Mouse (Mus musculus) spleen, adult 18-20 months (tissue): ENCODE measurements at regions not wholly inside any gene's neighbourhood (a gene's known extent, or its start where the extent isn't known, plus 50 kb on each side); places are given as distances from the start of the nearest gene placed in this dataset.
"Not testable (repeated sequence)": the region's sequence is repeated elsewhere in the genome, so short reads cannot be mapped to it uniquely, and the experiment has no call there.

ENCODE experiments used
- DNase-seq, 2 experiments: peaks; one replicate each; pipeline ENCODE4 v3.0.0; 2022; ENCODE audit warnings: mixed read lengths in 2 of 2

DNA sequence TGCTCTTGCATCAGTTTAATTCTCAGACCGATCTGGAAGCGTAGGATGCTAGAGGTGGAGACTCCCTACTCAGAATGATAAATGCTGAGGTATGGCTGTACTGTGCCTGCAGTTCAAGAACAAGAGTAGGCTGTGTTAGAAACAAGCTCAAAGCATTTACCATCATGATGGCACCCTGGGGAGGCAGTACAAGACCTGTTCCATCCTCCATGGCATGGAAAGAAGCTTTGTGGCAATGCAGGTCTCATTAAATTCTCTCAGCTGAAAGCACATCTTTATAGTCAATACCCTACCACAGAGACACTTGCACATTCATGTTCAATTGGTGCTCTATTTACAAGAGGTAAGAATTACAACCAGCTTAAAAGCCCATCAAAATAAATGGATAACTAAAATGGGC is 209.5 kb downstream of the Tbl1xr1 start:
- no peak for DNase-seq

DNA sequence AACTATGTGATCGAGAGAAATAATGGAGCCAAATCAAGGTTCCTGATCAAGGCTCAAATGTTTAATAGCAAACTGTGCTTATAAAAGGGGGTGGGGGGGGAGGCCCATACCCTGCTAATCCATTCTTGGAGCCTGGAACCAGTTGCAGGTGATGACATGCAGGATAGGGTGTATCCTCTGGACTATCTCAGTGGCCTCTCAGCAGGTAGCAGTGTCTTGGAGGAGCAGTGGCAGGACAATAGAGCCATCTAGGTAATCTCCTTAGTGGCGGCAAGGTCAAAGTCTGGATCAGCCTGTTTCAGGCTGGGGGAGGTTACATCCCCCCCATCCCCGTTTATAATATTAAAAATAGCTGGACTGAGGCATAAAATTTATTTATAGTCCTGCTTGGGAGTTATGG is 217.0 kb downstream of the Tbl1xr1 start:
- DNase-seq = no peak

DNA sequence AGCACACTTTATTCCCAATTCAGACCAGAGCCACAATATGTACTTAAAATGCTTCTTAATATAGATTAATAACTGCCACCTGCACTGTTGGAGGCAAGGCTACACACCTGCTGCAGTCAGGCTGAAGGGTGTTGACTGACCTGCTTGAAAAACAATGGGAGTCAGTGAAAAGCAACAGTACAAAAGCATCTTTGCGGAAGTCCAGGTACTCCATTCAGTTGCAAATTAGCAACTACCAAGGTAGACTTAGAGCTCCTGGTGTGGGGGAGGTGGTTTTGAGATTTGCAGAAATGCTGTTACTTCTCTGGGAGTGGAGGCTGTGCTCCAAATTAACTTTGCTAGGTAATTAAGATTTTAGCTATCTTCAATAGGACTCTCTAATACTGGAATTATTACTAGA is 217.6 kb downstream of the Tbl1xr1 start:
- not testable (repeated sequence) for DNase-seq

DNA sequence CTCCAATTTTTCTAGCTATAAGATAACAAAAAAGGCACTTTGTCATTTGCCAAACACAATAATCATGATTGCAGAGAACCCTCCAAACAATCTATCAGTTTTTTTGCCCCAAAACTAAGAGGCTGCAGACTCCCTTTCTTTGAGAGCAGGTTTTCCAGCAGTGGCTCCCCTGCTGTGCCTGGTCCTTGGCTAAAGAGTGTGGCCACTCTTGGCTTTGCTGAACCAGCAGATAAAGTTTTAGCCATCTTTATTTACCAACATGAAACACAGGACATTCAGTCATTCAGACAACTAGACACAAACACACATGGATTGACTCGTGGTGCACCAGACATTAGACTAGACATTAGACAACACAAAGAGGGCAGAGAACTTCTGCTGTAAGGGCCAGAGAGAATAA is 220.5 kb downstream of the Tbl1xr1 start:
- DNase-seq = not testable (repeated sequence)

DNA sequence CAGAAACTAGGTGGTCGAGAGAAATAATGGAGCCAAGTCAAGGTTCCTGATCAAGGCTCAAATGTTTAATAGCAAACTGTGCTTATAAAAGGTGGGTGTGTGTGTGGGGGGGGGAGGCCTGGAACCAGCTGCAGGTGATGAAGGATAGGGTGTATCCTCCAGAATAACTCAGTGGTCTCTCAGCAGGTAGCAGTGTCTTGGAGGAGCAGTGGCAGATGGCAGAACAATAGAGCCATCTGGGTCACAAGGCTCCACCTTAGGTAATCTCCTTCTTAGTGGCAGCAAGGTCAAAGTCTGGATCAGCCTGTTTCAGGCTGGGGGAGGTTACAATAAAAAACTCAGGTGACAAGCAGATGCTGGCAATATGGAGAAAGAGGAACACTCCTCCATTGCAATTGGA is 221.4 kb downstream of the Tbl1xr1 start:
- DNase-seq = not testable (repeated sequence)

DNA sequence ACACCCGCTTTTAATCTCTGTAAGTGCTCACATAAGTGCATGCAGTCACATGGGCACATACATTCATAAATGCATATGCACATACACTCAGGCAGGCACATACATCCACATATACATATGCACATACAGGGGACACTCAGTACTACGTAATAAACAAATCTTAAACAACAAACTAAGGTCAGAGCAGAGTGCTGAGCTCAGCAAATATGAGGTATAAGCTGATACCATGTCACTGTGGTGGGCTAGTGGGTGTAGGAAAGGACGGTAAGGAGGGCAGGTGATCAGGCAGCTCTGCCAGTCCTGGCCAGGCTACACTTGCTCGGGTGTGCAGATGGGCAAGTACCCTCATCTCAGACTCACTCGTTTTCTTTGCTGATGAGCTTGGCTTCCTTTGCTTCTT is 224.1 kb downstream of the Tbl1xr1 start:
- no peak for DNase-seq

DNA sequence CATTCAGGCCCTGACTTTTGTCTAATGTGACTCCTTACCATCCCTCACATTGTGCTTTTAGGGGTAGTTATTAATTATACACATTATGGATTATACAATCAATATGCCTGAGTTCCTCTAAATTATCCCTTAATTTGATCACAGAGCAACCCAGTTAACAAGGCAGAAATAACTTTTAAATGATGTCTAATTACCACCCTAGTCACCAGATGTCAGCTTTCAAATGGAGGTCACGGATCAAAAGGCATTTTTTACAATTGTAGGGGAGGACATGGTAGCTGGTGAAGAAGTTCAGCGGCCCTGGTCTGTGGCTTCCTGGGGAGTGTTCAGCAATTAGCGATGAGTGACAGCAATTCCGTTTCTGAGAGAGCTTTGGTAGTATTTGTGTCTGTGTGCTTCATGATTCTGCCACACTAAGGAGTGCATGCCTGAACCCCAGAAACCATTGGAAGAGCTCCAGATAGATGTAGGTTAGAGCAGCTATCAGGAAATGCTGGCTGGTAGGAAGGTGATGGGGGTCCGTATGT is 225.6 kb downstream of the Tbl1xr1 start:
- DNase-seq = no peak

DNA sequence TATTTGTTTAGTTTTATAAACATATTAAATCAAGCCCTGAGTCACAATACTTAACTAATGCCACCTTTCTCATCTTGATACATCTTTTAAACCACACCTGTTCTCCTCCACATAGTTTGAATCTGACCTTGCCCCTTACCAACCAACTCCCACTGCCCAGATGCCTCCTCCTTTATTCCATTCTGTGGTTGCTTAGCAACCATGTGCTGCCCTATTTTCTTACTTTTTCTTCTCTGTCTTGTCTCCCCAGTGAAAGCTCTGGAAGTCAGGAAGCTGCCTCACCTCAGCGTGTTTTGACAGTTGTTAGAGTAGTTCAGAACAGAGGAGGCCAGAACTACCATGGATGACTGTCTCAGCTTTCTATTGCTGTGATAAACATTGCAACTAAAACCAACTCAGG is 227.7 kb downstream of the Tbl1xr1 start:
- no peak for DNase-seq

DNA sequence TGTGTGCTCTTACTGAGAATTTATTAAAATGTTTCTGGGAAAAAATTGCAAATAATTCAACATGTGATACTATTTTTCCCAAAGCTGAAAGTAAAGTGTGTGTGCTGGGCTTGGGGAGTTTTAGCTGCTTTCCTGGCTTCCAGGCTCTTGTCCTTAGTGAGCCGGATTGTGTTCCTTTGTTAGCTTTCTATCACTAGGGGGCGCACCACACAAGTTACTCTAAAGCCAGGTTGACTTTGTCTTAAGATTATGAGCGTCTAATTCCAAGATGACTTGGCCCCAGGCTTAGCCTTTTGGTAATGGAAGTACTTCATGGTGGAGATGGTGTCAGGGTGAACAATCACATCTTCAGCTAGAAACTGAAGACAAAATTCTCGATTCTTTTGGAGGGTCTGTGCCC is 230.2 kb downstream of the Tbl1xr1 start:
- DNase-seq = peak in 1 of 2 experiments; percentile 3

DNA sequence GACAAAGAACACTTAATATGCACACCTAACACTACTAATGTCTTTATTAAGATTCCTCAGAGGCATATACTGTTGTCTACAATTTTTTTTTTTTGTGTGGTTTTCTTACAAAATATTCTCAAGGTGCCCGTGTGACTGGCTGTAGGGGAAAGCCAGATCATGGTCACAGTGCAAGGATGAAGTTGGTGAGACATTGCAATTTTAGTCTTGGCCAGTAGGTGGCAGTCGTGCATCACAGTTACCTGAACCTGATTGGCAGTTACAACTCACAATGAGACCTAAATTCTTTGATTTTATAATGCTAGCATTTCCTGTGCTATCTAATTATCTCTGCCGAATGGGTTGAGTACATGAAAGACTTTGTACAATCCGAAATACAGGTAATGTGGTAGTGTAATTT is 232.5 kb downstream of the Tbl1xr1 start:
- peak; percentile 5 to 60 for DNase-seq

DNA sequence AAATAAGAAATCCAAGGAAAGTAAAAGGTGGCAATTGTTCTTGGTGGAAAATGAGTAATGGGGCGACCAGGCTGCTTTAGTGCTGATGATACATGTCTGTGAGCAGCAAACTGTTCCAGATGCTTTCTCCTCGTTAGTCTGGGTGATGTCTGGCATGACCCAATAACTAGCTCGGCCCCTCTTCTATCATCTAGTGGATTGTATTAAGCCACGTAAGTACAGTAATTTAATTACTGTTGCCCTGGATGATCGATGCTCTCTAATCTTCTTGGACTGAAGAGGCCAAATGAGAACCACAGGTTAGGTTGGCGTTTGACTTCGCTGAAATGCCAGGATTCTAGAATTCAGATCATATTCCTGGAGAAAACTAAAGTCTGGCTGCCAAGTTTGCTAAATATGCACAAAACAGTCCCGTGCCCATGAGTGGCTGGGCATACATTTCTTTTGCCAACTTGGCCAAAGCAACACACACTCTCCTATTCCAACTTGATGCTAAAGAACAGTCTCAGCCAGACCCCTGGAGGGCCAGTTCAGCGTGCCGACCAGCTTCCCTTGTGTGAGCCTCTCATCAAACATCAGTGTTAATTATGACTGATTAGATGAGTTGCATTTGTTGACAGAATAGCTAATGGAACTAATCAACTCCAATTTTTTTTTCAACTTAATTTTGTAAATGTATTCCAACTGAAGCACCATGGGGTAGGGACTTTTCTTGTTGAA is 240.2 kb downstream of the Tbl1xr1 start:
- DNase-seq = no peak

DNA sequence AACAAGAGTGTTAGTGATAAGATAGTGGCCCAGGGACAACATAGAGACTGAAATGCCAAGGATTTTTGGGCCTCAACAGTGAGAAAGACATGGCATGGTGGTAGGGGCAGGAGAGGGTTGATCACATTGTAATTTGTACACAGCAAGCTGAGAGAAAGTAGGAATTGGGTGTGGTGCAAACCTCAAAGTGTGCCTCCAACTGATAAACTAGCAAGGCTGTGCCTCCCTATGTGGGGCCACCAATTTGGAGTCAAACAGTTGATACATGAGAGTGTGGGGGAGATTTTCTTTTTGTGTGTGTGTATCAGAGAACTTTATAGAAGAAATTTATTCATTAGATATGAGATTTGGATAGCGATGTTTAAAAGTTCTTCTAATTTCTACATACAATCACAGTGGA is 244.0 kb downstream of the Tbl1xr1 start:
- DNase-seq = not testable (repeated sequence)

DNA sequence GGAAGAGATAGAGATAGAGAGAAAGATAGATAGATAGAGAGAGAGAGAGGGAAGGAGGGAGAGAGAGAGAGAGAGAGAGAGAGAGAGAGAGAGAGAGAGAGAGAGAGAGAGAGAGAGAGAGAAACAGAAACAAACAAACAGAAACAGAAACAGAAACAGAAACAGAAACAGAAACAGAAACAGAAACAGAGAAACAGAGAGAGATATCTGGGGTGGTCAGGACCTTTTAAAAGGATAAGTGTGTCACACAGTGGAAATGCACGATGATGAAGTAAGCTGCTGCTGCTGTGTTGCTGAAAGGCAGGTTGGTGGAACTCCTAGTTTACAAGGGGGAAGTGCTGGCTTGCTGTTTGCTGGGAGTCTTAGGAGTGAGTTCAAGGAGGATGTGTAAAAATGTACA is 254.8 kb downstream of the Tbl1xr1 start:
- DNase-seq = no peak
